Mouse (Mus musculus) CH12.LX (cell line): Measurements from ENCODE around the gene Myl7.

Experiments
- BHLHE40 ChIP-seq: IDR thresholded peaks from 2 replicates; pipeline ENCODE4 v1.6.1; 2011; ENCODE audit warnings: mild to moderate bottlenecking, low read depth, low read length, improper control_type of control experiment
- CTCF ChIP-seq, 2 experiments: IDR thresholded peaks in 1 of 2; conservative IDR thresholded peaks in 1 of 2; 2 replicates each; pipeline ENCODE4 v1.5.1; 2011 to 2012; ENCODE audit warnings: low read depth in 2 of 2, low read length in 2 of 2, improper control_type of control experiment in 1 of 2, inconsistent platforms in 1 of 2, mild to moderate bottlenecking in 1 of 2, moderate library complexity in 1 of 2
- EP300 ChIP-seq: IDR thresholded peaks from 2 replicates; pipeline ENCODE4 v1.6.1; 2011; ENCODE audit warnings: low read length, improper control_type of control experiment
- MXI1 ChIP-seq: IDR thresholded peaks from 2 replicates; pipeline ENCODE4 v1.6.1; 2011; ENCODE audit warnings: mild to moderate bottlenecking, low read depth, low read length, improper control_type of control experiment
- POLR2A ChIP-seq: IDR thresholded peaks from 2 replicates; pipeline ENCODE4 v1.6.1; 2011; ENCODE audit warnings: low read depth, mild to moderate bottlenecking, improper control_type of control experiment, low read length
- RAD21 ChIP-seq: IDR thresholded peaks from 2 replicates; pipeline ENCODE4 v1.6.1; 2011; ENCODE audit warnings: low read depth, mild to moderate bottlenecking, low read length, improper control_type of control experiment, moderate library complexity
- SIN3A ChIP-seq: IDR thresholded peaks from 2 replicates; pipeline ENCODE4 v1.6.1; 2012; ENCODE audit warnings: low read length, improper control_type of control experiment, inconsistent platforms
- UBTF ChIP-seq: IDR thresholded peaks from 2 replicates; pipeline ENCODE4 v1.6.1; 2012; ENCODE audit warnings: low read depth, mild to moderate bottlenecking, inconsistent platforms, low read length, improper control_type of control experiment, moderate library complexity
- ZC3H11A ChIP-seq: IDR thresholded peaks from 2 replicates; pipeline ENCODE4 v1.6.1; 2012; ENCODE audit warnings: low read depth, mild to moderate bottlenecking, inconsistent platforms, low read length, improper control_type of control experiment

DNA sequence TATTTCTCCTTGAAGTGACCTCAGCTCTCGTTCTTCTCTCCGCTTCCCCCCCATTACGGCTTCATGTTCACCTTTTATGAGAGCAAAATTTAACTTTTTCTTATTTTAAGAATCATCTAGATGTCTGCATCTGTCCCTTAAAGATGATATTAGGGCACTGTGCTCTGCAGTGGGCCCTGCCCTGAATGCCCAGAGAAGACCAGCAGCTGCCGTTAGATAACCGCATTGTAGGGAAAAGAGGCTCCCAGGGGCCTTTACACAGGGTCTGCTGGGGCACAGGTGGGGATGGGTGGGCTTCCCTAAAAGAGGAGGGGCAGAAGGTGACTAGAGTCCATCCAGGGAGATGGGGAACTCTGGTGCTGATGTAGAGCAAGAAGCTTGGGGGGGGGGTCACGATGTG, 4.8 kb downstream of the Myl7 start:
- TF ChIP-seq POLR2A (no peak), ZC3H11A (no peak), CTCF (conservative IDR thresholded peaks at IDR 0.05 in 1 of 2, IDR thresholded peaks at IDR 0.05 in 1 of 2; ENCODE audit: low read depth in 2 of 2, low read length in 2 of 2) (no peak), MXI1 (no peak), EP300 (no peak), BHLHE40 (no peak), UBTF (no peak), RAD21 (no peak), SIN3A (no peak)
